Comparison of ENCODE assay signal across 8 mouse cellular contexts in the genomic region with DNA sequence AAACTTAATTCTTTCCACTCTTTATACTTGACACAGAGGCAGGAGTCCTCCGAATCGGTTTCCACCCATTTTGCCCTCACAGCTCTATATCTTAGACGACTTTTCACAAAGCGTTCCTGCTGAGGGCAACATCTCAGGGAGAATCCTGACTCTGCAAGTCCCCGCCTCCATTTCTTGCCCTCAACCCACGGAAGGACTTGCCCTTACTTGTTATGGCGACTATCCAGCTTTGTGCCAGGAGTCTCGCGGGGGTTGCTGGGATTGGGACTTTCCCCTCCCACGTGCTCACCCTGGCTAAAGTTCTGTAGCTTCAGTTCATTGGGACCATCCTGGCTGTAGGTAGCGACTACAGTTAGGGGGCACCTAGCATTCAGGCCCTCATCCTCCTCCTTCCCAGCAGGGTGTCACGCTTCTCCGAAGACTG. TPM values are rescaled to one million over a fixed set of nuclear protein-coding genes. Genes with fewer than 3 reads are reported as not detected.
DNase-seq lines count a peak whose midpoint lies in the region; ATAC-seq lines count a peak whose summit lies in the region.

Gene Wrap53, minus strand, starts transcription at position 165 of the 424 bp plus-strand sequence.
Gene Trp53, plus strand, starts transcription at position 269 of the 424 bp plus-strand sequence.

- no peaks in the 10 kb centered on the region for H3K9me3 ChIP-seq in hindbrain, embryonic 11.5 days (ENCODE audit: control insufficient read depth, low read length)

- H3K4me1 ChIP-seq in hindbrain, embryonic 11.5 days (replicated peaks; ENCODE audit: control insufficient read depth, insufficient read depth, low read length) = peaks cover 13% of the 10 kb centered on the region

- peak within 1 kb of the TSS; percentile 82 for H3K9ac ChIP-seq in hindbrain, embryonic 11.5 days (ENCODE audit: low read depth, low read length)

- H3K36me3 ChIP-seq in hindbrain, embryonic 11.5 days (ENCODE audit: control insufficient read depth, insufficient read depth, low read length) = no peaks in the 10 kb centered on the region

- peak within 1 kb of the TSS; percentile 77 for H3K4me2 ChIP-seq in hindbrain, embryonic 11.5 days (replicated peaks; ENCODE audit: low read depth, low read length)

- peak within 1 kb of the TSS; percentile 84 for H3K27ac ChIP-seq in hindbrain, embryonic 11.5 days (ENCODE audit: low read depth, low read length)

- ATAC-seq in hindbrain, embryonic 11.5 days (ENCODE audit: low FRiP score) = peak; percentile 67; the same call in 1 of the 2 replicates

- H3K27me3 ChIP-seq in hindbrain, embryonic 11.5 days (ENCODE audit: control insufficient read depth, insufficient read depth, low read length) = no peaks in the 10 kb centered on the region

- peak; percentile 94 for DNase-seq in Muller cell, postnatal 12 days (ENCODE audit: inconsistent ontology term)
- DNase-seq in cerebellum, adult 9-11 months = peak; percentile 95
- DNase-seq in frontal cortex, adult 2 months (ENCODE audit: extremely low spot score in 1 of 2, low spot score in 1 of 2) = peak; percentile 87 to 94
- peak; percentile 89 for DNase-seq in hindbrain, embryonic 11.5 days (ENCODE audit: low spot score)
- DNase-seq in layer of hippocampus, postnatal 10 days (ENCODE audit: low spot score in 2 of 2) = peak; percentile 78 to 87
- DNase-seq in lung, postnatal 10 days = peak; percentile 97
- peak; percentile 85 for DNase-seq in ovary, postnatal 36 days (ENCODE audit: low spot score)
- DNase-seq in thymus, postnatal 25 days = peak; percentile 90

- H3K4me3 ChIP-seq in hindbrain, embryonic 11.5 days (ENCODE audit: low read depth, low read length) = peak within 1 kb of the TSS; percentile 70

- 0% methylated on average over 13 of the region's 13 CpGs for WGBS in hindbrain, embryonic 11.5 days

RNA-seq across cellular contexts. Expression of gene Wrap53, which starts in this region (rescaled TPM):
- 12.2 and 12.9 TPM in 2 replicates for polyA plus RNA-seq in frontal cortex, adult 2 months (2012; rRNA removed)
- polyA plus RNA-seq in hindbrain, embryonic 11.5 days (2014; fragmentation: Nextera tagmentation; extraction: Ambion mirVana) = 36.6 and 37.8 TPM in 2 replicates
- total RNA-seq in layer of hippocampus, postnatal 10 days (2021) = 10 to 100 TPM in 1 of 2 experiments, 1 to 10 TPM in 1; 7.7 to 10.6 TPM

RNA-seq across cellular contexts. Expression of gene Trp53, which starts in this region (rescaled TPM):
- polyA plus RNA-seq in frontal cortex, adult 2 months (2012; rRNA removed) = 36.7 and 38.4 TPM in 2 replicates
- 156 and 159 TPM in 2 replicates for polyA plus RNA-seq in hindbrain, embryonic 11.5 days (2014; fragmentation: Nextera tagmentation; extraction: Ambion mirVana)
- total RNA-seq in layer of hippocampus, postnatal 10 days (2021) = 10 to 100 TPM; 31.4 to 31.8 TPM

Comparison
In these comparisons a context has a peak if more than half of its experiments do, and no peak if none do; other contexts are left out.
1. Peak in every context shown above with its lines: DNase-seq, ATAC-seq, H3K4me3 ChIP-seq and H3K27ac ChIP-seq.